Mouse (Mus musculus) hindbrain, embryonic 15.5 days (tissue): ENCODE results near the gene Riok2. TPM values are rescaled to one million over a fixed set of nuclear protein-coding genes. Genes with fewer than 3 reads are reported as not detected.
"Not testable (repeated sequence)": the region's sequence is repeated elsewhere in the genome, so short reads cannot be mapped to it uniquely, and the experiment has no call there.

Experiments
- ATAC-seq: fragments of 200-750 bp; cut with Nextera tagmentation; 2 replicates; pipeline ENCODE4 v1.8.0; 2017; ENCODE audit warnings: low read depth, moderate number of reproducible peaks, moderate TSS enrichment; ENCODE audit not compliant: low FRiP score
- H3K27ac ChIP-seq: fragments of 300-500 bp; sonication (generic); replicated peaks from 2 replicates; pipeline ENCODE4 v1.5.1; 2015; ENCODE audit warnings: mild to moderate bottlenecking, inconsistent platforms
- H3K27me3 ChIP-seq: fragments of 300-500 bp; sonication (generic); 2 replicates; pipeline ENCODE4 v1.6.1; 2015; ENCODE audit warnings: control low read depth, inconsistent platforms
- H3K36me3 ChIP-seq: fragments of 300-500 bp; sonication (generic); 2 replicates; pipeline ENCODE4 v1.6.1; 2015; ENCODE audit warnings: control low read depth, inconsistent platforms
- H3K4me1 ChIP-seq: fragments of 300-500 bp; sonication (generic); replicated peaks from 2 replicates; pipeline ENCODE4 v1.6.1; 2015; ENCODE audit warnings: control low read depth, inconsistent platforms
- H3K4me2 ChIP-seq: fragments of 300-500 bp; sonication (generic); 2 replicates; pipeline ENCODE4 v1.6.1; 2015; ENCODE audit warnings: moderate library complexity, mild to moderate bottlenecking, inconsistent platforms
- H3K4me3 ChIP-seq: fragments of 300-500 bp; sonication (generic); 2 replicates; pipeline ENCODE4 v1.5.1; 2015; ENCODE audit warnings: mild to moderate bottlenecking, inconsistent platforms
- H3K9ac ChIP-seq: fragments of 300-500 bp; sonication (generic); 2 replicates; pipeline ENCODE4 v1.6.1; 2015; ENCODE audit warnings: inconsistent platforms
- H3K9me3 ChIP-seq: fragments of 300-500 bp; sonication (generic); 2 replicates; pipeline ENCODE4 v1.6.1; 2016; ENCODE audit warnings: control low read depth, inconsistent platforms
- WGBS: fragments of 180-500 bp; shearing (Covaris S2); methylation state at CpG from one replicate; pipeline ENCODE4 v1.1.7; 2015; 5-methylcytosine and 5-hydroxymethylcytosine counted together
- polyA plus RNA-seq: library from polyadenylated mRNA; unstranded; fragments of >200 nt; fragmentation: Nextera tagmentation; extraction: Ambion mirVana; gene quantifications from 2 replicates; pipeline ENCODE4 v1.2.1, GENCODE M21; 2015

Gene Riok2
- polyA plus RNA-seq: 20.6 and 22.1 TPM in 2 replicates

DNA sequence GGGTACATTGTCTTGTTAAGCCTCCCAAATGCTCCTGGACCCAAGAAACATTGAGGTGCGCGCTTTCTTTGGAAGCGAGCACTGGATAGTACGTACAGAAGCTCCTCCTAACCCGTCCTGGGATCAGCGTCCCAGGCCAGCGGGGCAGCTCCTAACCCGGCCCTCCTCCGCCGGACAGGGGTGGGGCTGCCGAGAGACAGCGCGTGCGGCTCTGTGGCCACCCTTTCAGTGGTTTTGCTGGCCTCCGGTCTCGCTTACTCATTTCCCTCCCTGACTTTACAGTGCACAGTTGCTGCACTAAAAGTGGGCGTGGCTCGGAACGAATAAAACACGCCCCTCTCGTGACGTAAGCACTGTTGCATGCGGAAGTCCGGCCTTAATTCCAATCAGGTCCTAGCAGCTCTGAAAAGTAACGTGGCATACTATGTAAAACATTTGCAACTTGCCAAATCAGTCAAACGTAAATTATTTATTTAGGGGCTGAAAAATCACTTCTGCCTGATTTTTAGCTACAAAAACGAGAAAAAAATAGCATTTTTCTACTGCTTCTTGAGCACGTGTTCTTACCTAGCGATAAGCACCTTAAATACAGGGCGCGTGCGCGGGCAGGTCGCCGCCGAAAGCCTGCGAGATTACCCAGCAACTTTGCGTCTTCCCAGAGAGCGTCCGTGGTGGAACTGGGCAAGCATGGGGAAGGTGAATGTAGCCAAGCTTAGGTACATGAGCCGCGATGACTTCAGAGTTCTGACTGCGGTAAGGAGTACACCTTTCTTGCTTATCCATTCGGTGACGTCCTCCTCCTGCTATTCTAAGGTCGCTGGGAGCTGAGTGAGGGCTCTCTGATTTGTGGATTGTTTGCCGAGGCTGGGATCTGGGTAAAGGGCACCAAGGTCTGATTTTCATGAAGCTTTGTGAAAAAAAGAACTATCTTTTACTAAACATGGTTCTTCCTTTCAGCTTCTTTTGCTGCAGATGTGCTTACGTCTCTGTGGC, at the start of gene Riok2:
Gene Riok2, plus strand, starts transcription at position 392 of the 993 bp plus-strand sequence.
- Histone ChIP-seq H3K4me3 (peak within 1 kb of the TSS; percentile 56), H3K27ac (peak within 1 kb of the TSS; percentile 85), H3K4me2 (peak within 1 kb of the TSS; percentile 90), H3K9me3 (no peaks in the 10 kb centered on the region), H3K36me3 (peaks cover 12% of the 10 kb centered on the region), H3K4me1 (peaks cover 22% of the 10 kb centered on the region), H3K27me3 (no peaks in the 10 kb centered on the region), H3K9ac (peak within 1 kb of the TSS; percentile 85)
- ATAC-seq: peak; percentile 98
- under 1% methylated on average over 48 of the region's 48 CpGs for WGBS

DNA sequence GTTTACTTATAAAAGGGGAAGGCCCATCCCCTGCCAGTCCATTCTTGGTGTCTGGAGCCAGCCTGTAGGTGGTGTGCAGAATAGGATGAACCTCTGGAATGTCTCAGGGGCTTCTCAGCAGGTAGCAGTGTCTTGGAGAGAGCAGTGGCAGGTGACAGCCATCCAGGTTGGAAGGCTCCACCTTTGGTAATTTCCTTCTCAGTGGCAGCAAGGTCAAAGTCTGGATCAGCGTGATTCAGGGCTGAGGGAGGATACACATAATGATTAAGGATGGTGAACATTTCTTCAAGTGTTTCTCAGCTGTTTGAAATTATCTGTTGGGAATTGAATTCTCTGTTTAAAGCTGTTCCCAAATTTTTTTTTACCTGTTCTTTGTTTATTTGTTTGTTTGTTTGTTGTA, 48.1 kb upstream of the Riok2 start:
- not testable (repeated sequence) for H3K27ac ChIP-seq, H3K4me1 ChIP-seq, H3K36me3 ChIP-seq, ATAC-seq, H3K9ac ChIP-seq, H3K4me3 ChIP-seq, H3K4me2 ChIP-seq, H3K27me3 ChIP-seq, H3K9me3 ChIP-seq
- WGBS: 69% methylated on average over 1 of the region's 1 CpGs

DNA sequence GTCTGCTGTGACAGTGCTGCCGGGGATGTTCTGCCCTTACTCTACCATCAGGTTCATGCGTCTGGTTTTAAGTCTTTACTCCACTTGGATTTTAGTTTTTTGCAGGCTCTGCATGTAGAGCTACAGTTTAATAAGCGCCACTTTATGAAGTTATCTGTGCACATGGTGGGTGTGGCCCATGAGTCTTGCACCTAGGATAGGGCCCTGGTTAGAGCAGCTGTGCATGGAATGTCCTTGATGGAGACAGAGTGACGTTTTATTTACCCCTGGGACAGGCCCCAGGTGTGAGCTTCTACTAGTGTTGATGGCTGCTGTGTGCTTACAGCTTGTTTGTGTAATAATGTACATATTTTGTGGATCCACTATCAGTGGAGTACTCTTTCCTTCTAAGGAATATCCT, 47.5 kb upstream of the Riok2 start:
- no peak overlapping the region for H3K4me3 ChIP-seq
- no peaks in the 10 kb centered on the region for H3K9me3 ChIP-seq
- no peak overlapping the region for H3K4me2 ChIP-seq
- no peak overlapping the region for H3K27ac ChIP-seq
- no peaks in the 10 kb centered on the region for H3K27me3 ChIP-seq
- H3K4me1 ChIP-seq: no peaks in the 10 kb centered on the region
- no peak overlapping the region for H3K9ac ChIP-seq
- H3K36me3 ChIP-seq: 0 out of 2 replicates have a peak, but pooled peaks cover 5% of the 10 kb centered on the region
- no peak for ATAC-seq
- 84% methylated on average over 4 of the region's 4 CpGs for WGBS

DNA sequence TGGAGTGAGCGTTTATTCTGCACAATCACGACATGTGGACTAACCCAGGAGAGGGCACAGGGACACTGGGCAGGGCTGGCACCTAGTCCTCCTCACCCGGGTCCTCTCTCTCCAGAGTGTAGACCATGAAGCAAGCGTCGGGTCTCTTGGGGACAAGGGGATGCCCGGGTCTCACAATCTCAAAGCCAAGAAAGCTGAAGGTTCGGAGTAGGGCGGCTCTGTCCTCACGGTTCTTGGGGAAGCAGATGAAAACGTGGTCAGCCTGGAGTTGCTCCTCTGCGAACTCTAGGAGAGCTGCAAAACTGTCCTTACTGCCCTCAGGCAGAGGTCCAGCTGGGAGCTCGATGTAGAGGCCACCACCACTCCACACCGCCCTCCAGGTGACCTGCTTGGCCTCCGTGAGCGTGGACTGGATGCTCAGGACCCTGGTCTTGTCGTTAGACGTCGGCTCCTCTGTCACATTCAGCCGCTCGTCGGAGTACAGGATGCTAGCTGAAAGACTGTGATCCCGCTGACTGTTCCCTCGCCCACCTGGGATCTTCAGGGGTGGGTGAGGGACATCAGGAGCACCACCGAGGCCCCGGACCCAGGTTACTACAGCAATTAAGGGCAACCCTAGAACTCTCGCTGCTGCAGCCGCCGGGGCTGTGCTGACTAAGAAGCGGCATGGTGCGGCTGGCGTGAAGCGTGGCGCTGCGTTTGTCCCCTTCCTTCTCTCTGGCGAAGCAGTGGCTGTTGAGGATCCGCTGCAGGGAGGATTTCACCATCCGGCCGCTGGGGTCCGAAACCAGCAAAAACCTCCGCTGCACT, 28.5 kb upstream of the Riok2 start:
- H3K27ac ChIP-seq, H3K27me3 ChIP-seq, H3K4me1 ChIP-seq, H3K36me3 ChIP-seq, H3K9me3 ChIP-seq: not testable (repeated sequence)
- peak overlapping the region; percentile 35 for H3K4me3 ChIP-seq
- 4% methylated on average over 34 of the region's 40 CpGs for WGBS
- H3K9ac ChIP-seq: peak overlapping the region; percentile 33; the same call in 1 of the 2 replicates
- peak; percentile 86 for ATAC-seq
- peak overlapping the region; percentile 57 for H3K4me2 ChIP-seq

DNA sequence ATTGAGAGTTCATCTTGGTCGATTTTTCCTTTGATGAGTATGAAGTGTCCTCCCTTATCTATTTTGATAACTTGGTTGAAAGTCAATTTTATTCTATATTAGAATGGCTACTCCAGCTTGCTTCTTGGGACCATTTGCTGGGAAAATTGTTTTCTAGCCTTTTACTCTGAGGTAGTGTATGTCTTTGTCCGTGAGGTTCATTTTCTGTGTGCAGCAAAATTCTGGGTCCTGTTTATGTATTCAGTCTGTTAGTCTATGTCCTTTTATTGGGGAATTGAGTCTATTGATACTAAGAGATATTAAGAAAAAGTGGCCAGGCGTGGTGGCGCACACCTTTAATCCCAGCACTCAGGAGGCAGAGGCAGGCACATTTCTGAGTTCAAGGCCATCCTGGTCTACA, 27.8 kb upstream of the Riok2 start:
- not testable (repeated sequence) for H3K4me1 ChIP-seq, ATAC-seq, H3K27ac ChIP-seq, H3K27me3 ChIP-seq, H3K36me3 ChIP-seq, H3K9me3 ChIP-seq
- Histone ChIP-seq H3K4me3 (peak overlapping the region; percentile 35), H3K9ac (0 out of 2 replicates have a peak overlapping the region, but pooled peaks have one; percentile 33), H3K4me2 (peak overlapping the region; percentile 57)
- 37% methylated on average over 4 of the region's 4 CpGs for WGBS

DNA sequence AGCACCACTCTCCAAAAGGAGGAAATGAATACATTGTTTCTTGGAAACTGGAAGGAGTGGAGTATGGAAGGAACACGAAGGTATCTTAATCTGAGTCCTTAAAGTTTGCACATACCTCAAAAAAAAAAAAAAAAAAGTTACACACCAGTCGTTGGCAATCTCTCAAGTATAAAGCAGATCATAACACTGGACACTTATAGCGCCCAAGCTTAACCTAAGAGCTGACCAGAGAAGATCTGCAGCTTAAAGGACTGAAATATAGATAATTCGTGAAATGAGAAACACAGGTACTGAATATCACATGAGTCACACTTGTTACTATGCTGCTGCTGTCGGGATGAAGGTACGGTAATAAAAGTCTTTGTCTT, 575 bp upstream of the Riok2 start:
- H3K27me3 ChIP-seq: no peaks in the 10 kb centered on the region
- peak overlapping the region; percentile 90 for H3K4me2 ChIP-seq
- peak overlapping the region; percentile 85 for H3K27ac ChIP-seq
- no peaks in the 10 kb centered on the region for H3K9me3 ChIP-seq
- peak; percentile 36 for ATAC-seq
- peaks cover 8% of the 10 kb centered on the region for H3K36me3 ChIP-seq
- H3K4me1 ChIP-seq: peaks cover 22% of the 10 kb centered on the region
- WGBS: 6% methylated on average over 6 of the region's 6 CpGs
- peak overlapping the region; percentile 56 for H3K4me3 ChIP-seq
- peak overlapping the region; percentile 85 for H3K9ac ChIP-seq

DNA sequence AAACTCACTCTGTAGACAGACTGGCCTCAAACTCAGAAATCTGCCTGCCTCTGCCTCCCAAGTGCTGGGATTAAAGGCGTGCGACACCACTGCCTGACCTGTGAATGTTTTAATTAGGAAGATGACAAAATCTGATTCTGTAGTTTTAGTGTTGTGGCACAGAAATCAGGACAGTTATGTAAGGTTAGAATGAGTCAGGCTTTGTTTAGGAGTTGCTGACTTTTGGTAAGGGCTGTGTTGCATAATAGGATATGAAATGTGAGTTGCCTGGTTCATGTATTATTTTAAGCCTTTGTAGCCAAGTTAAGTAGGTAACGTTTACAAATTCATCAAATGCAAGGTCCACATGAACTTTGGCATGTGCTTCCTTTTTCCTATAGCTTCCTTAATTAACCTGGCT, 1.5 kb downstream of the Riok2 start:
- H3K36me3 ChIP-seq: peaks cover 13% of the 10 kb centered on the region
- no peaks in the 10 kb centered on the region for H3K9me3 ChIP-seq
- H3K4me2 ChIP-seq: peak overlapping the region; percentile 90
- ATAC-seq: no peak
- no peaks in the 10 kb centered on the region for H3K27me3 ChIP-seq
- no peak overlapping the region for H3K9ac ChIP-seq
- H3K27ac ChIP-seq: no peak overlapping the region
- WGBS: 93% methylated on average over 3 of the region's 3 CpGs
- peaks cover 22% of the 10 kb centered on the region for H3K4me1 ChIP-seq
- H3K4me3 ChIP-seq: peak overlapping the region; percentile 56; the same call in 1 of the 2 replicates

DNA sequence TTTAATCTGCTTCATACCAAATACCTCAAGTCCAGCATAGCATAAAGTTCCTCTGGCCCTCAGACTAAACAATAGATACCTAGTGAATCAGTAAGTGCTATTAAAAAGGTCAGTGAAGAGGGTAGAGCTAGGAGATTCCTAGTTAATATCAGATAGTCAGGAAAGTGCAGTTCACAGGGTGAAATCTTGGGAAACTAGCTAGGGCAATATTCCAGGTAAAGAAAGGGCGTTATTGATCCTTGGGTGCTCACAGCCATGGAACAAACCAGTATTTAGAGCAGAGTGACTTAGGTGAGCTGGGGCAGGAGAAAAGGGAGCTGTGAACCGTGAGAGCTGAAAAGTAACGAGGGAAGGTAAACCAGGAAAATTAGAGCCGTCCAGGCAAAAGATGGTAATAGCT, 9.6 kb downstream of the Riok2 start:
- WGBS: 97% methylated on average over 4 of the region's 4 CpGs
- no peak overlapping the region for H3K4me2 ChIP-seq
- H3K4me1 ChIP-seq: no peaks in the 10 kb centered on the region
- H3K27ac ChIP-seq: no peak overlapping the region
- ATAC-seq: no peak
- H3K36me3 ChIP-seq: peaks cover 60% of the 10 kb centered on the region
- no peaks in the 10 kb centered on the region for H3K9me3 ChIP-seq
- no peak overlapping the region for H3K9ac ChIP-seq
- H3K4me3 ChIP-seq: no peak overlapping the region
- H3K27me3 ChIP-seq: no peaks in the 10 kb centered on the region

DNA sequence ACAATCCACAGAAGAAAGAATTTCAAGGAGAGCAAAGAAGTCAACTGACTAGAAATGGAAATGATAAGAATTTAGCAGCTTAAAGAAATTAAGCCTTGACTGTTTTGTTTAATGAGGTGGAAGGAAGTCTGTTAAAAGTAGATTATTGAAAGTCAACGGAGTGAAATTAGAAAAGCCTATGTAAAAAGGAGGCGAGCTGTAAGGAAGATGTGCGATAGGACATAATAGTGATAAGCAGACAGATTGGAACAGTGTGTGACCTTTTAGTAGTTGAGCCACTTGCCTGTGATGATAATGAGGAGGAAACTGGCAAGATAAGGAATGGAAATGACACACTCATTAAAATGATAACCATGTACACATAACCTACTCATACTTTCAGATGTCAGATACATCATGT, 10.4 kb downstream of the Riok2 start:
- no peak overlapping the region for H3K27ac ChIP-seq
- no peaks in the 10 kb centered on the region for H3K9me3 ChIP-seq
- WGBS: 89% methylated on average over 3 of the region's 3 CpGs
- H3K4me3 ChIP-seq: no peak overlapping the region
- no peak overlapping the region for H3K9ac ChIP-seq
- ATAC-seq: no peak
- no peak overlapping the region for H3K4me2 ChIP-seq
- no peaks in the 10 kb centered on the region for H3K4me1 ChIP-seq
- no peaks in the 10 kb centered on the region for H3K27me3 ChIP-seq
- peaks cover 61% of the 10 kb centered on the region for H3K36me3 ChIP-seq

DNA sequence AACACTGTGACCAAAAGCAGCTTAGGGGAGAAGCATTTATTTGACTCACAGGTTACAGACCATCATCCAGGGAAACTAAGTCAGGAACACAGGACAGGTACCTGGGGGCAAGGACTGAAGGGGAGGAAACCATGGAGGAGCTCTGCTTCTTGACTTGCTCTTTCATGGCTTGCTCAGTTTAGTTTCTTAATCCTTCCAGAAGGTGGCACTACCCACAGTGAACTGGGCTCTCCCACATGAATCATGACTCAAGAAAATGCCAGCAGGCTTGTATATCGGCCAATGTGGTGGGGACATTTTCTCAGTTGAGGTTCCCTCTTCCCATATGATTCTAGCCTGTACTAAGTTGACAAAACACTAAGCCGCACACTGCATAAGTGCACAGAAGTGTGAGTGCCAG, 12.0 kb downstream of the Riok2 start:
- no peak for ATAC-seq
- no peak overlapping the region for H3K27ac ChIP-seq
- H3K4me1 ChIP-seq: no peaks in the 10 kb centered on the region
- no peak overlapping the region for H3K4me2 ChIP-seq
- peaks cover 63% of the 10 kb centered on the region for H3K36me3 ChIP-seq
- WGBS: 94% methylated on average over 2 of the region's 2 CpGs
- H3K4me3 ChIP-seq: no peak overlapping the region
- no peaks in the 10 kb centered on the region for H3K9me3 ChIP-seq
- H3K9ac ChIP-seq: no peak overlapping the region
- no peaks in the 10 kb centered on the region for H3K27me3 ChIP-seq

DNA sequence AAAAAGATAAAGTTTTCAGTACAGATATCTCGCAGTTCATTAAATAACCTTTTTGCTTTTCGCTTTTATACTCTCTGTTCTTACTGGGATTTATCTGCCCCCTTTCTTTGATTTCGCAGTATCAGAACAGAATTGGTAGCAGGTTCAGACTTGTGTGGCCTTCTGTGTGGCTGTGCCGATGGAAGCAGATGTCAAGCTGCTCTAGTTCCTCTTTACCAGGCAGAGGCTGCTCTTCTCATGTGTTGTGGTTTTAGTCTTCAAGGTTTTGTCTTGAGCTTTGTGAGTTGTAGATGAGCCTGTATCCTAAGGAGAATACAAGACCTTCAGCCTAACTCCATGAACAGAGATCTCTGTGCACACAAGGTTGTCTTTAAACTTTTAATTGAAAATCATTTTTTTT, 17.7 kb downstream of the Riok2 start:
- Histone ChIP-seq H3K9ac (no peak overlapping the region), H3K4me3 (no peak overlapping the region), H3K4me2 (no peak overlapping the region), H3K27ac (no peak overlapping the region), H3K4me1 (no peaks in the 10 kb centered on the region), H3K27me3 (no peaks in the 10 kb centered on the region), H3K9me3 (no peaks in the 10 kb centered on the region), H3K36me3 (peaks cover 34% of the 10 kb centered on the region)
- 97% methylated on average over 4 of the region's 4 CpGs for WGBS
- ATAC-seq: no peak

DNA sequence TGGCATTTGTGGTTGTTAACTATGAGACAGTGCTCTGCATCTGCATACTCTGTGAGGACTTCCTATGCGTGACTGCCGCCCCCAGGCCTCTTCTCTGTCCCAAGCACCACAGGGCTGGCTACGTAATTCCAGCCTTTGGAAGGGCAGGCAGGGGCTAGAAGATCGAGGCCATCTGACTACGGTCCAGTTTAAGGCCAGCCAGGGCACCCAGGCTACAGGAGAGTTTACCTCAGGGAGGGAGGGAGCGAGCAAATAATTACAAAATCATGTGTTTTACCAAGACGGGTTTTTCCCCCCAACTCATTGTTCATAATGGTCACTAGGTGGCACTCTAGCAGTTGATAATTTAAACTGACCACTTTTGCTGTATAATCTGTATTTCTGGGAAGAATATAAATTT, 18.8 kb downstream of the Riok2 start:
- Histone ChIP-seq H3K4me1 (no peaks in the 10 kb centered on the region), H3K9me3 (no peaks in the 10 kb centered on the region), H3K27ac (no peak overlapping the region), H3K36me3 (peaks cover 28% of the 10 kb centered on the region), H3K4me3 (no peak overlapping the region), H3K4me2 (no peak overlapping the region), H3K9ac (no peak overlapping the region), H3K27me3 (no peaks in the 10 kb centered on the region)
- ATAC-seq: peak; percentile 50
- WGBS: 66% methylated on average over 7 of the region's 7 CpGs
